Mouse (Mus musculus): ENCODE data around the gene Ppia. TPM values are rescaled to one million over a fixed set of nuclear protein-coding genes. Genes with fewer than 3 reads are reported as not detected.
"Not testable (repeated sequence)": the region's sequence is repeated elsewhere in the genome, so short reads cannot be mapped to it uniquely, and the experiment has no call there.

The Ppia gene
- 3,917 and 4,008 TPM in 2 replicates for polyA plus RNA-seq (2015; fragmentation: Nextera tagmentation; extraction: Ambion mirVana)

GRCm38 (mm10) chr11:6414751-6415550, at the start of gene Ppia:
TSS of gene Ppia (plus strand) at chr11:6415443.
- Histone ChIP-seq H3K27me3 (ENCODE audit: control insufficient read depth, insufficient read depth, low read depth, low read length) (no peaks in the 10 kb centered on the region), H3K36me3 (ENCODE audit: control insufficient read depth, insufficient read depth, low read length) (peaks cover 11% of the 10 kb centered on the region; the same call in 1 of the 2 replicates), H3K9me3 (replicated peaks; ENCODE audit: control insufficient read depth, low read length, poor library complexity, severe bottlenecking) (no peaks in the 10 kb centered on the region), H3K9ac (ENCODE audit: low read depth, low read length) (peak within 1 kb of the TSS; percentile 99), H3K4me1 (ENCODE audit: control insufficient read depth, insufficient read depth, low read length) (peaks cover 23% of the 10 kb centered on the region), H3K4me2 (ENCODE audit: low read length) (peak within 1 kb of the TSS; percentile 95), H3K4me3 (ENCODE audit: low read depth, low read length) (peak within 1 kb of the TSS; percentile 98), H3K27ac (ENCODE audit: low read length) (peak within 1 kb of the TSS; percentile 98)
- WGBS: 12% methylated on average over 21 of the region's 21 CpGs
- ATAC-seq: no peak; the same call in 1 of the 2 replicates

GRCm38 (mm10) chr11:6365885-6366284, 49.4 kb upstream of the Ppia start:
- H3K9me3 ChIP-seq (replicated peaks; ENCODE audit: control insufficient read depth, low read length, poor library complexity, severe bottlenecking): no peaks in the 10 kb centered on the region
- no peaks in the 10 kb centered on the region for H3K27me3 ChIP-seq (ENCODE audit: control insufficient read depth, insufficient read depth, low read depth, low read length)
- H3K4me2 ChIP-seq (ENCODE audit: low read length): no peak overlapping the region
- H3K4me1 ChIP-seq (ENCODE audit: control insufficient read depth, insufficient read depth, low read length): peaks cover 2% of the 10 kb centered on the region; the same call in 1 of the 2 replicates
- 21% methylated on average over 11 of the region's 11 CpGs for WGBS
- H3K36me3 ChIP-seq (ENCODE audit: control insufficient read depth, insufficient read depth, low read length): no peaks in the 10 kb centered on the region
- no peak overlapping the region for H3K27ac ChIP-seq (ENCODE audit: low read length)
- 0 out of 2 replicates have a peak, but pooled peaks have one; percentile 39 for ATAC-seq
- H3K4me3 ChIP-seq (ENCODE audit: low read depth, low read length): no peak overlapping the region
- no peak overlapping the region for H3K9ac ChIP-seq (ENCODE audit: low read depth, low read length)

- peaks cover 2% of the 10 kb centered on the region; the same call in 1 of the 2 replicates for H3K4me1 ChIP-seq (ENCODE audit: control insufficient read depth, insufficient read depth, low read length)
- no peaks in the 10 kb centered on the region for H3K27me3 ChIP-seq (ENCODE audit: control insufficient read depth, insufficient read depth, low read depth, low read length)
- WGBS: 84% methylated on average over 6 of the region's 6 CpGs
- no peak overlapping the region for H3K4me2 ChIP-seq (ENCODE audit: low read length)
- no peaks in the 10 kb centered on the region for H3K9me3 ChIP-seq (replicated peaks; ENCODE audit: control insufficient read depth, low read length, poor library complexity, severe bottlenecking)
- H3K4me3 ChIP-seq (ENCODE audit: low read depth, low read length): no peak overlapping the region
- no peaks in the 10 kb centered on the region for H3K36me3 ChIP-seq (ENCODE audit: control insufficient read depth, insufficient read depth, low read length)
- no peak for ATAC-seq
- H3K9ac ChIP-seq (ENCODE audit: low read depth, low read length): no peak overlapping the region
- no peak overlapping the region for H3K27ac ChIP-seq (ENCODE audit: low read length)
Observed at GRCm38 (mm10) chr11:6366434-6366833, 48.8 kb upstream of the Ppia start.

- WGBS: 88% methylated on average over 4 of the region's 4 CpGs
- H3K9ac ChIP-seq (ENCODE audit: low read depth, low read length): no peak overlapping the region
- no peaks in the 10 kb centered on the region for H3K9me3 ChIP-seq (replicated peaks; ENCODE audit: control insufficient read depth, low read length, poor library complexity, severe bottlenecking)
- no peak overlapping the region for H3K27ac ChIP-seq (ENCODE audit: low read length)
- no peaks in the 10 kb centered on the region for H3K36me3 ChIP-seq (ENCODE audit: control insufficient read depth, insufficient read depth, low read length)
- no peak overlapping the region for H3K4me3 ChIP-seq (ENCODE audit: low read depth, low read length)
- no peak overlapping the region for H3K4me2 ChIP-seq (ENCODE audit: low read length)
- no peak for ATAC-seq
- H3K27me3 ChIP-seq (ENCODE audit: control insufficient read depth, insufficient read depth, low read depth, low read length): no peaks in the 10 kb centered on the region
- peaks cover 2% of the 10 kb centered on the region; the same call in 1 of the 2 replicates for H3K4me1 ChIP-seq (ENCODE audit: control insufficient read depth, insufficient read depth, low read length)
Observed at GRCm38 (mm10) chr11:6367156-6367555, 48.1 kb upstream of the Ppia start.

GRCm38 (mm10) chr11:6367986-6368385, 47.3 kb upstream of the Ppia start:
- not testable (repeated sequence) for ATAC-seq; H3K27me3 ChIP-seq (ENCODE audit: control insufficient read depth, insufficient read depth, low read depth, low read length); H3K36me3 ChIP-seq (ENCODE audit: control insufficient read depth, insufficient read depth, low read length); H3K9me3 ChIP-seq (replicated peaks; ENCODE audit: control insufficient read depth, low read length, poor library complexity, severe bottlenecking); H3K4me2 ChIP-seq (ENCODE audit: low read length); H3K9ac ChIP-seq (ENCODE audit: low read depth, low read length); H3K4me3 ChIP-seq (ENCODE audit: low read depth, low read length); H3K27ac ChIP-seq (ENCODE audit: low read length); H3K4me1 ChIP-seq (ENCODE audit: control insufficient read depth, insufficient read depth, low read length)
- 87% methylated on average over 5 of the region's 5 CpGs for WGBS

GRCm38 (mm10) chr11:6371376-6372155, 43.7 kb upstream of the Ppia start:
- no peak overlapping the region for H3K27ac ChIP-seq (ENCODE audit: low read length)
- no peaks in the 10 kb centered on the region for H3K27me3 ChIP-seq (ENCODE audit: control insufficient read depth, insufficient read depth, low read depth, low read length)
- H3K36me3 ChIP-seq (ENCODE audit: control insufficient read depth, insufficient read depth, low read length): no peaks in the 10 kb centered on the region
- no peak overlapping the region for H3K9ac ChIP-seq (ENCODE audit: low read depth, low read length)
- H3K9me3 ChIP-seq (replicated peaks; ENCODE audit: control insufficient read depth, low read length, poor library complexity, severe bottlenecking): no peaks in the 10 kb centered on the region
- no peak overlapping the region for H3K4me2 ChIP-seq (ENCODE audit: low read length)
- WGBS: 88% methylated on average over 11 of the region's 11 CpGs
- no peaks in the 10 kb centered on the region for H3K4me1 ChIP-seq (ENCODE audit: control insufficient read depth, insufficient read depth, low read length)
- no peak overlapping the region for H3K4me3 ChIP-seq (ENCODE audit: low read depth, low read length)
- ATAC-seq: no peak

- no peak overlapping the region for H3K9ac ChIP-seq (ENCODE audit: low read depth, low read length)
- H3K4me1 ChIP-seq (ENCODE audit: control insufficient read depth, insufficient read depth, low read length): no peaks in the 10 kb centered on the region
- 92% methylated on average over 9 of the region's 9 CpGs for WGBS
- no peak overlapping the region for H3K4me2 ChIP-seq (ENCODE audit: low read length)
- no peak overlapping the region for H3K4me3 ChIP-seq (ENCODE audit: low read depth, low read length)
- no peaks in the 10 kb centered on the region for H3K9me3 ChIP-seq (replicated peaks; ENCODE audit: control insufficient read depth, low read length, poor library complexity, severe bottlenecking)
- H3K36me3 ChIP-seq (ENCODE audit: control insufficient read depth, insufficient read depth, low read length): no peaks in the 10 kb centered on the region
- H3K27me3 ChIP-seq (ENCODE audit: control insufficient read depth, insufficient read depth, low read depth, low read length): no peaks in the 10 kb centered on the region
- no peak for ATAC-seq
- no peak overlapping the region for H3K27ac ChIP-seq (ENCODE audit: low read length)
Observed at GRCm38 (mm10) chr11:6372784-6373183, 42.5 kb upstream of the Ppia start.

DNA sequence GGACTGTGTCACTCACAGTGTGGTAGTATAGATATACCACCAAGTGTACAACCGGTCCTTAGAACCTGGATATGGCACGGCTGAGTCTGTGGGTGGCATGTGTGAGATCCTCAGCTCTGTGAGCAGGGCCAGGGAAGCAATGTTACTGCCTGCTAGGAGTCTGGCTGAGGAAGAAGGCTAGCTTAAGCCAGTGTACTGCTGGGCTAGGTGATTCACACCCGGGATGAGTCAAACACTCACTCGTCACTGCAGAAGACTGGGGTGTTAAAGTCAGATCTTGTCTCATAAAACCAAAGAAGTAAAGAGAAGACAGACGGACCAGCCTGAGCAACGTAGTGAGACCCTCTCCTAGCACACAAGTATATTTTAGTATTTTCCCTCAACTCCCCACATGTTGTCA, 34.3 kb upstream of the Ppia start:
- Histone ChIP-seq H3K9me3 (replicated peaks; ENCODE audit: control insufficient read depth, low read length, poor library complexity, severe bottlenecking) (no peaks in the 10 kb centered on the region), H3K4me3 (ENCODE audit: low read depth, low read length) (no peak overlapping the region), H3K9ac (ENCODE audit: low read depth, low read length) (no peak overlapping the region), H3K27me3 (ENCODE audit: control insufficient read depth, insufficient read depth, low read depth, low read length) (no peaks in the 10 kb centered on the region), H3K4me1 (ENCODE audit: control insufficient read depth, insufficient read depth, low read length) (no peaks in the 10 kb centered on the region), H3K4me2 (ENCODE audit: low read length) (no peak overlapping the region), H3K36me3 (ENCODE audit: control insufficient read depth, insufficient read depth, low read length) (no peaks in the 10 kb centered on the region), H3K27ac (ENCODE audit: low read length) (no peak overlapping the region)
- WGBS: 91% methylated on average over 6 of the region's 6 CpGs
- ATAC-seq: no peak

Measured in midbrain, embryonic 16.5 days (tissue).